In genomic region chr14:62457420-62458181, GRCm38 (mm10) we compare ENCODE assay signal across 8 mouse cellular contexts. TPM values are rescaled to one million over a fixed set of nuclear protein-coding genes. Genes with fewer than 3 reads are reported as not detected.
DNase-seq lines count a peak whose midpoint lies in the region; ATAC-seq and TF ChIP-seq lines count a peak whose summit lies in the region.

No protein-coding gene starts in this region.

- intact Hi-C loops in gastrocnemius, adult 2 months (cut with DNase I) = loop anchor here (1.0 to 5.0 kb wide), 3 partner anchors 125 to 885 kb away; no protein-coding TSS in a partner anchor

- H3K36me3 ChIP-seq in hindbrain, embryonic 16.5 days (ENCODE audit: control insufficient read depth, insufficient read depth, low read length) = no peaks in the 10 kb centered on the region

- no peaks in the 10 kb centered on the region for H3K9me3 ChIP-seq in hindbrain, embryonic 16.5 days (ENCODE audit: control insufficient read depth, low read length)

- H3K4me1 ChIP-seq in hindbrain, embryonic 16.5 days (ENCODE audit: control insufficient read depth, insufficient read depth, low read depth, low read length) = peaks cover 10% of the 10 kb centered on the region

- ATAC-seq in hindbrain, embryonic 16.5 days = peak; percentile 84
- ATAC-seq in megakaryocyte, adult 5-6 weeks (ENCODE audit: poor library complexity, severe bottlenecking) = 0 out of 2 replicates have a peak, but pooled peaks have one; percentile 52

- peak; percentile 89 for TF ChIP-seq CTCF in gastrocnemius, adult 2 months (IDR thresholded peaks at IDR 0.05)

- DNase-seq in WW6 (ENCODE audit: low read depth, low spot score) = peak; percentile 50
- peak; percentile 87 to 93 for DNase-seq in cerebellum, postnatal 25 days
- peak; percentile 82 for DNase-seq in gastrocnemius, adult 2 months
- DNase-seq in layer of hippocampus, postnatal 36 days = peak; percentile 85 to 88
- DNase-seq in retina, postnatal 7 days (ENCODE audit: low read depth, low spot score) = peak; percentile 65
- DNase-seq in urinary bladder, adult 18-20 months (ENCODE audit: low spot score in 2 of 2) = peak; percentile 62 to 68

- no peaks in the 10 kb centered on the region for H3K27me3 ChIP-seq in hindbrain, embryonic 16.5 days (replicated peaks; ENCODE audit: control insufficient read depth, insufficient read depth, low read length)

- peak overlapping the region; percentile 50 for H3K4me2 ChIP-seq in hindbrain, embryonic 16.5 days (ENCODE audit: low read length)

- peak overlapping the region; percentile 8; the same call in 1 of the 2 replicates for H3K9ac ChIP-seq in hindbrain, embryonic 16.5 days (ENCODE audit: low read depth, low read length)

- H3K4me3 ChIP-seq in gastrocnemius, adult 2 months = peak overlapping the region; percentile 56
- no peak overlapping the region for H3K4me3 ChIP-seq in hindbrain, embryonic 16.5 days (ENCODE audit: low read length)

- no peak overlapping the region for H3K27ac ChIP-seq in gastrocnemius, adult 2 months
- no peak overlapping the region for H3K27ac ChIP-seq in hindbrain, embryonic 16.5 days (ENCODE audit: low read depth, low read length)

- WGBS in hindbrain, embryonic 16.5 days = 15% methylated on average over 22 of the region's 22 CpGs

RNA-seq across cellular contexts. Expression of gene Gucy1b2, which starts 1.5 kb away (rescaled TPM):
- not detected for total RNA-seq in gastrocnemius, adult 2 months (2021)
- polyA plus RNA-seq in hindbrain, embryonic 16.5 days (2015; fragmentation: Nextera tagmentation; extraction: Ambion mirVana) = 0.66 and 0.67 TPM in 2 replicates
- under 1 TPM; 0.38 to 0.55 TPM for total RNA-seq in layer of hippocampus, postnatal 36 days (2021)
- total RNA-seq in megakaryocyte, adult 5-6 weeks (2015) = not detected in 2 replicates
- not detected in 2 replicates for total RNA-seq in megakaryocyte, adult 5-6 weeks (2017)
